Mouse (Mus musculus) urinary bladder, postnatal 25 days (tissue): ENCODE measurements around the gene Vps54.
A peak's percentile ranks its signal among the peaks of the same experiment; 100 is the strongest.

ENCODE experiments used
- DNase-seq: peaks from one replicate; pipeline ENCODE4 v3.0.0; 2022; ENCODE audit warnings: low spot score

Vps54 gene

GRCm38 (mm10) chr11:21339088-21339487, 100.0 kb downstream of the Vps54 start:
- DNase-seq, result no peak

DNA sequence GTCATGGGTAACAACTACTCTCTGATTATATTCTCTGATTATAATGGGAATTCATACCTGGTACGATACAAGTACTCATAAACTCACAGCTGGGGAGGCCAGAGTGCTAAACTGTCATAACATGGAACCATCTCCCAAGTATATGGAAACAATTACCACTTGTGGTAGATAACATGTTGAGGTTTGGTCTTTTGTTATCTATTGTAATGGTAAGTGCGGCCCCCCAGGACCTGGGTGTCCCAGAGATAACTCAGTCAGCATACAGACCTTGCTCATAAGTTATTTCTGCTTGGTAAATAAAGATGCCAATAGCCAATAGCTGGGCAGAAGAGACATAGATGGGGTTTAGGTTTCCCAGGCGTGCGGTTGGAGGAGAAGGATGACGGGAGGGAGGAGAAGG, 104.4 kb downstream of the Vps54 start:
- DNase-seq, result no peak

GRCm38 (mm10) chr11:21346020-21346419, 106.9 kb downstream of the Vps54 start:
- DNase-seq, result no peak

DNA sequence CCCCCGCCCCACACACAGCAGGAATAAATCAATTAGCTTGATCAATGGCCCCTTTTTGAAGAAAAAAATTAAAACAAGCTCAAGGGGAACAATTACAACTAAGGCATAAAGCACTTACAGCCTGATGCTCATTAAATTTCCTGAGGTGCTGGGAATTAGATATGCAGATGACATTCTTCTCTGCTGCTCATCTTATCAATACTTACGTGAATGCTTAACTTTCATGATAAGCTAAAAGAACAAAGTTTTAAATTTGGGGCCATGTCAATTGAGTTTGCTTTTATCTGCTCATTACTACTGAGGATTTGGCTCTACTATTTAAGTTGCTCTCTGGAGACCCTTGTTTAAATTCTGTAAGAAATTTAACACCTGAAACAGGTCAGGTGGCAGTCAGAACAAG, 109.8 kb downstream of the Vps54 start:
- no peak for DNase-seq

DNA sequence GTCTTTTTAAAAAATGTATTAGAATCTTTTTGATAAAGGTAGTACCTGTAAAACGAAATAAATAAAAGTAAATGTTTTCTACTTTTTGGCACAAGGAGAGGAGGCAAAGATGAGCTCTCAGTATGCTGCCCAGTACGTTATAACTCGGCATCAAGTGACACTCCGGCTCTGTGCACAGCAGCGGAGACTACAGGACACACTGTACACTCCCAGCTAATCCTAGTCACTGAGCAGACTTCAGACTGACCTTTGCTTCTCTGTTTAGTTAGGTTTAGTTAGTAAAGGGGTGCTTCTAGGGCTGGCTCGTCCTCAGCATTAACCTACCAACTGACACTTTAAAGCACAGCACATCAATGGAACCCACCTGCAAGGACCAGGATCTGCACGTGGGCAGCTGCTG, 112.2 kb downstream of the Vps54 start:
- no peak for DNase-seq

DNA sequence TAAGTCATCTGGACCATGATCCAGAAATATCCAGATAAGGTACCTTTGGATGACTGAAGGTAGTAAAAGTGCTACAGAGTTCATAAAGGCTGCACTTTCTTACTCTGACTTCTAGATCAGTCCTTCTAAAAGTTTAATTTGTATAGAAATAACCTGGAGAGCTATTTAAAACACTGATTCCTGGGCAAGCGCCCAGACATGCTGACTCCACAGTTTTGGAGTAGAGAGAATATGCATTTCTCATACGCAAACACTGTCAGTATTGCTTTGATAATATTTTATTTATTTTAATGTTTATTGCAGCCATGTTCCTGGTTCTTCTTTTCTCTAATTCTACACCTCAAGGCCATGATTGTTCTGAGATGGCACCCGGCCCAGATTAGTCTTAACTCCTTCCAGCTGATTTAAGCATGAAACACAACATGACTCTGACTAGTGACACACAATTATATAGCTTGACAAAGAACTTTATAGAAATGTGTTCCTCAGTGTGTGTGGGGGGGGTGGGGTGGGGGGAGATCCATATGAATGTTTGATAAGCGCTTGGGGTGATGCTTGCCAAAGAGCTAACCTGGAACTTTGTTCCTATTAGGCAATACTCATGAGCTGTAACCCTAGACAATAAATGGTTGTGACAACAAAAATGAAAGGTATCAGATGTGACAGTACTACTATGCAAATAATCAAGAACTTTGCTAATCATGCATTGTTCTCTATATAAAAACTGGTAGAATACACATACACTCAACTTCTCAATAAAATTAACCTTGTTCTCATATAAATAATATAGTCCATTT, 124.3 kb downstream of the Vps54 start:
- DNase-seq, result no peak

GRCm38 (mm10) chr11:21368466-21368865, 129.4 kb downstream of the Vps54 start:
- no peak for DNase-seq

DNA sequence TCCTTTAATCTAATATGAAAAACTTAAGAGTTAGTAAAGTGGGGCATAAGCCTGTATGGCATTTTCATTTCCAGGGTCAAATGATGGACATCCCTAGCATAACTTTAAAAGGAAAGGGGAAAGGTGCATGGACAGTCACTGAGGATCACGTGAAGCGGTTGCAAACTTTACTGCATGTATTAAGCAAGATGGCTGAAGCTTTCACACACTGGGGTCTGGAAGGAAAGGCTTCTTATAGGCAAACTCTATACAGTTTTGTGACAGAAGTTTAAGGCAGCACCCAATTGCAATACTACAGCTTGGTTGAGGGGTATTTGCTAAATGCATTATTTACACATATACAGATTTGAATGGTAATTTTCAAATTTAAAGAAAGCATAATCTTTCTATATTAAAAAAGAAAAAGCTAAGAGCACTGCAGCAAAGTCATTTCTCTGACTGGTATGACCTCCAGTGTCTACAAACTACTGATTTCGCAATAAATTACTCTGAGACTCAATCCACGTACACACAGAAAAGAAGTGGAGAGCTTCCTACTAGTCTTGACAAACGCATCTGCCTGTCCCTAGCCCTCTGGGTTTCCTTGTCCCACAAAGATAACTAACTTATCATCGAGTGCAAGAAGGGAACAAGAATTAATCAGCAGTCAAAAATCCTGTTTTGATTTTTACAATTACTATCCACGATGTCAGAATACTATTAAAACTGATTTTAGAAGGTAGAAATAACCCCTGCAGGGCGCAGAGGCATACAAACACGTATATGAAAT, 130.4 kb downstream of the Vps54 start:
- DNase-seq, result no peak

- peak; percentile 63 for DNase-seq
Observed at GRCm38 (mm10) chr11:21370399-21371121, 131.5 kb downstream of the Vps54 start.
